ENCODE assay signal across 19 mouse cellular contexts in genomic region chr11:119627243-119627642, GRCm38 (mm10). TPM values are rescaled to one million over a fixed set of nuclear protein-coding genes. Genes with fewer than 3 reads are reported as not detected.
DNase-seq lines count a peak whose midpoint lies in the region; ATAC-seq and TF ChIP-seq lines count a peak whose summit lies in the region.
"Had no signal": no experiment of that assay in that cellular context is flagged by ENCODE, and none has a peak within 500 bp of the region (broad histone marks: within the 10 kb centered on the region; RNA-seq: fewer than 3 reads in every experiment).

No protein-coding gene starts in this region.

- TF ChIP-seq EP300 in liver, postnatal 0 days (IDR thresholded peaks at IDR 0.05; ENCODE audit: low read depth) = no peak
- TF ChIP-seq EP300 in CH12.LX (IDR thresholded peaks at IDR 0.05; ENCODE audit: low read length) = no peak

- TF ChIP-seq POLR2A in CH12.LX (IDR thresholded peaks at IDR 0.05; ENCODE audit: low read depth, low read length) = 0 out of 2 replicates have a peak, but pooled peaks have one; percentile 5

- dilution Hi-C loops in CH12.LX (cut with MboI; ENCODE audit: extremely low pct_ligation_motif_present, extremely low pct_unique_long_range_greater_than_20kb, low sequenced_read_pairs) = no loop called here

- ATAC-seq in liver, postnatal 0 days = no peak
- ATAC-seq in granulocyte monocyte progenitor cell, adult 5-6 weeks (replicated peaks; ENCODE audit: poor library complexity, severe bottlenecking) = no peak
- ATAC-seq in frontal cortex, adult (ENCODE audit: low TSS enrichment) = no peak
- ATAC-seq: activated CD4-positive, CD25-positive, alpha-beta regulatory T cell, adult 4 months had no signal

- no peak overlapping the region for H3K9ac ChIP-seq in liver, postnatal 0 days (replicated peaks)
- H3K9ac ChIP-seq in CH12.LX (ENCODE audit: insufficient read depth, low read depth) = no peak overlapping the region
- H3K9ac ChIP-seq: hindbrain, embryonic 13.5 days; stomach, embryonic 15.5 days had no signal

- in situ Hi-C loops in CH12.LX (cut with MboI; ENCODE audit: low pct_ligation_motif_present, low pct_unique_long_range_greater_than_20kb, low sequenced_read_pairs) = no loop called here

- peak; percentile 18 for TF ChIP-seq RAD21 in CH12.LX (IDR thresholded peaks at IDR 0.05; ENCODE audit: low read depth, low read length)

- peaks cover 11% of the 10 kb centered on the region for H3K4me1 ChIP-seq in liver, postnatal 0 days (ENCODE audit: insufficient read depth)
- H3K4me1 ChIP-seq in CH12.LX (ENCODE audit: control insufficient read depth in 1 of 2, insufficient read depth in 2 of 2) = peaks cover 7 to 54% of the 10 kb centered on the region in 2 experiments; a peak in 3 of 4 replicates

- WGBS in liver, postnatal 0 days (ENCODE audit: insufficient replicate concordance) = 60% methylated on average over 3 of the region's 3 CpGs

- TF ChIP-seq CTCF in gastrocnemius, adult 2 months (IDR thresholded peaks at IDR 0.05) = peak; percentile 40
- TF ChIP-seq CTCF in liver, postnatal 0 days (IDR thresholded peaks at IDR 0.05; ENCODE audit: low read depth) = peak; percentile 54
- TF ChIP-seq CTCF in CH12.LX (conservative IDR thresholded peaks at IDR 0.05 in 1 of 2, IDR thresholded peaks at IDR 0.05 in 1 of 2; ENCODE audit: low read depth in 2 of 2, low read length in 2 of 2) = peak; percentile 30 to 45; a peak in 2 of 4 replicates

- intact Hi-C loops in gastrocnemius, adult 2 months (cut with DNase I) = no loop called here

- no peak for DNase-seq in gastrocnemius, adult 2 months
- DNase-seq in gastrocnemius, adult 18-20 months (ENCODE audit: low spot score) = no peak
- no peak for DNase-seq in liver, postnatal 0 days
- no peak for DNase-seq in liver
- DNase-seq in CH12.LX (ENCODE audit: extremely low read depth) = no peak
- DNase-seq in ZHBTc4 (ENCODE audit: low read depth, low spot score) = peak; percentile 67
- DNase-seq: cerebellum, postnatal 25 days; kidney, adult 9 months; lung, adult 2 months; right cerebral cortex, postnatal 4 days had no signal

- no peaks in the 10 kb centered on the region for H3K9me3 ChIP-seq in liver, postnatal 0 days (ENCODE audit: low read length)
- H3K9me3 ChIP-seq in CH12.LX (replicated peaks; ENCODE audit: low read length) = no peaks in the 10 kb centered on the region
- H3K9me3 ChIP-seq: forebrain, embryonic 10.5 days; hindbrain, embryonic 13.5 days; megakaryocyte, embryonic 14.5 days; stomach, embryonic 15.5 days had no signal

- no peak overlapping the region for H3K4me3 ChIP-seq in gastrocnemius, adult 2 months
- H3K4me3 ChIP-seq in liver, postnatal 0 days (ENCODE audit: low read depth, low read length) = no peak overlapping the region
- H3K4me3 ChIP-seq in CH12.LX (replicated peaks in 1 of 3; ENCODE audit: low read depth in 2 of 3, low read length in 2 of 3, poor library complexity in 1 of 3) = no peak overlapping the region
- H3K4me3 ChIP-seq: forebrain, embryonic 10.5 days; hindbrain, embryonic 13.5 days; megakaryocyte, embryonic 14.5 days; myocyte; stomach, embryonic 15.5 days had no signal

- 0 out of 2 replicates have a peak, but pooled peaks cover 3% of the 10 kb centered on the region for H3K36me3 ChIP-seq in liver, postnatal 0 days (replicated peaks; ENCODE audit: insufficient read depth, low read length)
- H3K36me3 ChIP-seq in CH12.LX (replicated peaks in 1 of 2; ENCODE audit: control insufficient read depth in 1 of 2, insufficient read depth in 1 of 2, low read length in 1 of 2) = peaks cover 3 to 68% of the 10 kb centered on the region in 2 experiments
- H3K36me3 ChIP-seq: hindbrain, embryonic 13.5 days; stomach, embryonic 15.5 days had no signal

- H3K27ac ChIP-seq in gastrocnemius, adult 2 months = no peak overlapping the region
- no peak overlapping the region for H3K27ac ChIP-seq in liver, postnatal 0 days (ENCODE audit: low read depth)
- H3K27ac ChIP-seq in CH12.LX (ENCODE audit: insufficient read depth, low read depth) = no peak overlapping the region
- H3K27ac ChIP-seq: forebrain, embryonic 10.5 days; hindbrain, embryonic 13.5 days; stomach, embryonic 15.5 days had no signal

- no peaks in the 10 kb centered on the region for H3K27me3 ChIP-seq in liver, postnatal 0 days (ENCODE audit: insufficient read depth, low read length)
- H3K27me3 ChIP-seq in CH12.LX (replicated peaks) = no peaks in the 10 kb centered on the region
- H3K27me3 ChIP-seq: hindbrain, embryonic 13.5 days; megakaryocyte, embryonic 14.5 days; stomach, embryonic 15.5 days had no signal

- peaks cover 16% of the 10 kb centered on the region for H3K79me2 ChIP-seq in CH12.LX (replicated peaks; ENCODE audit: control insufficient read depth, extremely low read depth, insufficient read depth, poor library complexity, severe bottlenecking)

- H3K4me2 ChIP-seq in liver, postnatal 0 days (ENCODE audit: low read depth, low read length) = no peak overlapping the region
- H3K4me2 ChIP-seq in CH12.LX (ENCODE audit: insufficient read depth, low read depth, poor library complexity, severe bottlenecking) = no peak overlapping the region
- H3K4me2 ChIP-seq: heart, embryonic 11.5 days; hindbrain, embryonic 13.5 days; stomach, embryonic 15.5 days had no signal

TF ChIP-seq in CH12.LX, 34 proteins besides CTCF, POLR2A, EP300 and RAD21:
- TF ChIP-seq UBTF (IDR thresholded peaks at IDR 0.05; ENCODE audit: low read depth, low read length) = no peak
- TF ChIP-seq POLR2AphosphoS2 (IDR thresholded peaks at IDR 0.05; ENCODE audit: low read depth, low read length) = no peak

RNA-seq across cellular contexts. Expression of gene Rptor, which starts 24.5 kb away (rescaled TPM):
- total RNA-seq in gastrocnemius, adult 2 months (2021) = 10 to 100 TPM; 24.9 to 32.5 TPM
- total RNA-seq in gastrocnemius, adult 18-20 months (2021) = 10 to 100 TPM; 23.3 to 28.1 TPM
- 3.1 TPM in 2 replicates for polyA plus RNA-seq in liver, postnatal 0 days (2015; fragmentation: Nextera tagmentation; extraction: Ambion mirVana)
- total RNA-seq in CH12.LX (2012; rRNA removed) (26.7 and 29.3 TPM in 2 replicates), CH12.LX (2014; rRNA removed) (8.3 and 10.3 TPM in 2 replicates)
- 28.3 and 33.1 TPM in 2 replicates for polyA plus RNA-seq in CH12.LX (2012; ENCODE audit: insufficient read length, low read depth)
- 23.8 and 33.0 TPM in 2 replicates for total RNA-seq in granulocyte monocyte progenitor cell, adult 5-6 weeks (2014; fragmentation: Nextera tagmentation)
- 13.7 and 20.9 TPM in 2 replicates for total RNA-seq in granulocyte monocyte progenitor cell, adult 5-6 weeks (2017)
